Mouse (Mus musculus): ENCODE results near the gene Vmn1r3. TPM values are rescaled to one million over a fixed set of nuclear protein-coding genes. Genes with fewer than 3 reads are reported as not detected.
"Not testable (repeated sequence)": the region's sequence is repeated elsewhere in the genome, so short reads cannot be mapped to it uniquely, and the experiment has no call there.

Vmn1r3 gene
- polyA plus RNA-seq, 1 experiment from 2014 or later: not detected

- H3K4me3 ChIP-seq; H3K9ac ChIP-seq; H3K27ac ChIP-seq; H3K4me2 ChIP-seq; H3K36me3 ChIP-seq; ATAC-seq (ENCODE audit: borderline replicate concordance, extremely low read depth, low FRiP score, low TSS enrichment); H3K27me3 ChIP-seq; H3K4me1 ChIP-seq; H3K9me3 ChIP-seq: not testable (repeated sequence)
- 60% methylated on average over 1 of the region's 1 CpGs for WGBS
Observed at GRCm38 (mm10) chr4:3209643-3210217, 24.6 kb upstream of the Vmn1r3 start.

- not testable (repeated sequence) for H3K9me3 ChIP-seq; H3K36me3 ChIP-seq; H3K4me1 ChIP-seq; ATAC-seq (ENCODE audit: borderline replicate concordance, extremely low read depth, low FRiP score, low TSS enrichment); H3K4me3 ChIP-seq; H3K27me3 ChIP-seq; H3K4me2 ChIP-seq; H3K27ac ChIP-seq; H3K9ac ChIP-seq
- WGBS: 84% methylated on average over 10 of the region's 10 CpGs
Observed at GRCm38 (mm10) chr4:3176746-3177490, 8.2 kb downstream of the Vmn1r3 start.

- H3K4me3 ChIP-seq; H3K36me3 ChIP-seq; ATAC-seq (ENCODE audit: borderline replicate concordance, extremely low read depth, low FRiP score, low TSS enrichment); H3K27me3 ChIP-seq; H3K9me3 ChIP-seq; H3K4me1 ChIP-seq; H3K9ac ChIP-seq; H3K27ac ChIP-seq; H3K4me2 ChIP-seq: not testable (repeated sequence)
- WGBS: 90% methylated on average over 6 of the region's 6 CpGs
Observed at GRCm38 (mm10) chr4:3176195-3176594, 9.0 kb downstream of the Vmn1r3 start.

- not testable (repeated sequence) for ATAC-seq (ENCODE audit: borderline replicate concordance, extremely low read depth, low FRiP score, low TSS enrichment)
Observed at GRCm38 (mm10) chr4:3175756-3176155, 9.4 kb downstream of the Vmn1r3 start.

GRCm38 (mm10) chr4:3174586-3174985, 10.6 kb downstream of the Vmn1r3 start:
- not testable (repeated sequence) for H3K4me2 ChIP-seq; H3K4me1 ChIP-seq; H3K36me3 ChIP-seq; H3K27ac ChIP-seq; H3K9me3 ChIP-seq; H3K9ac ChIP-seq; ATAC-seq (ENCODE audit: borderline replicate concordance, extremely low read depth, low FRiP score, low TSS enrichment); H3K27me3 ChIP-seq; H3K4me3 ChIP-seq
- WGBS: 76% methylated on average over 4 of the region's 4 CpGs

More at GRCm38 (mm10) chr4:3175756-3176155, 9.4 kb downstream of the Vmn1r3 start:
- H3K4me2 ChIP-seq, H3K9ac ChIP-seq, H3K4me3 ChIP-seq, H3K36me3 ChIP-seq, H3K27ac ChIP-seq, H3K4me1 ChIP-seq, H3K27me3 ChIP-seq, H3K9me3 ChIP-seq: not testable (repeated sequence)
- WGBS: 72% methylated on average over 7 of the region's 8 CpGs

GRCm38 (mm10) chr4:3167020-3167419, 18.1 kb downstream of the Vmn1r3 start, which contains the start of gene Vmn1r2:
Gene Vmn1r2, plus strand, starts transcription at chr4:3167320.
- H3K4me2 ChIP-seq, H3K4me3 ChIP-seq: not testable (repeated sequence)
- no CpG with 5 or more reads among the region's 1 CpGs for WGBS

GRCm38 (mm10) chr4:3165046-3165445, 20.1 kb downstream of the Vmn1r3 start:
- Histone ChIP-seq H3K9me3 (peaks cover 3% of the 10 kb centered on the region; the same call in 1 of the 2 replicates), H3K36me3 (no peaks in the 10 kb centered on the region), H3K4me3 (no peak overlapping the region), H3K4me1 (no peaks in the 10 kb centered on the region), H3K4me2 (no peak overlapping the region), H3K27me3 (no peaks in the 10 kb centered on the region), H3K9ac (no peak overlapping the region), H3K27ac (no peak overlapping the region)
- no peak; the same call in 1 of the 2 replicates for ATAC-seq (ENCODE audit: borderline replicate concordance, extremely low read depth, low FRiP score, low TSS enrichment)
- 86% methylated on average over 4 of the region's 4 CpGs for WGBS

More at GRCm38 (mm10) chr4:3167020-3167419, 18.1 kb downstream of the Vmn1r3 start, which contains the start of gene Vmn1r2:
- ATAC-seq (ENCODE audit: borderline replicate concordance, extremely low read depth, low FRiP score, low TSS enrichment); H3K27ac ChIP-seq; H3K9ac ChIP-seq; H3K36me3 ChIP-seq; H3K27me3 ChIP-seq; H3K4me1 ChIP-seq; H3K9me3 ChIP-seq: not testable (repeated sequence)

- not testable (repeated sequence) for ATAC-seq (ENCODE audit: borderline replicate concordance, extremely low read depth, low FRiP score, low TSS enrichment); H3K27ac ChIP-seq; H3K36me3 ChIP-seq; H3K27me3 ChIP-seq; H3K9ac ChIP-seq; H3K9me3 ChIP-seq; H3K4me3 ChIP-seq; H3K4me2 ChIP-seq; H3K4me1 ChIP-seq
Observed at GRCm38 (mm10) chr4:3164429-3164828, 20.7 kb downstream of the Vmn1r3 start.

GRCm38 (mm10) chr4:3153320-3153719, 31.8 kb downstream of the Vmn1r3 start:
- H3K9me3 ChIP-seq; H3K36me3 ChIP-seq; H3K4me1 ChIP-seq; H3K4me3 ChIP-seq; ATAC-seq (ENCODE audit: borderline replicate concordance, extremely low read depth, low FRiP score, low TSS enrichment); H3K27me3 ChIP-seq; H3K4me2 ChIP-seq; H3K27ac ChIP-seq; H3K9ac ChIP-seq: not testable (repeated sequence)
- 68% methylated on average over 2 of the region's 2 CpGs for WGBS

GRCm38 (mm10) chr4:3147926-3148325, 37.2 kb downstream of the Vmn1r3 start:
- not testable (repeated sequence) for H3K36me3 ChIP-seq, H3K9me3 ChIP-seq
- WGBS: 20% methylated on average over 1 of the region's 3 CpGs

More at GRCm38 (mm10) chr4:3147926-3148325, 37.2 kb downstream of the Vmn1r3 start:
- not testable (repeated sequence) for H3K4me1 ChIP-seq; H3K4me2 ChIP-seq; H3K27ac ChIP-seq; H3K9ac ChIP-seq; ATAC-seq (ENCODE audit: borderline replicate concordance, extremely low read depth, low FRiP score, low TSS enrichment); H3K27me3 ChIP-seq; H3K4me3 ChIP-seq

All from lung, embryonic 15.5 days (tissue).